Mouse (Mus musculus) testis, postnatal 10 days (tissue): Measurements from ENCODE around the gene Smtnl2.

Source experiments
- DNase-seq: peaks from one replicate; pipeline ENCODE4 v3.0.0; 2021; ENCODE audit warnings: low spot score

Gene Smtnl2

DNA sequence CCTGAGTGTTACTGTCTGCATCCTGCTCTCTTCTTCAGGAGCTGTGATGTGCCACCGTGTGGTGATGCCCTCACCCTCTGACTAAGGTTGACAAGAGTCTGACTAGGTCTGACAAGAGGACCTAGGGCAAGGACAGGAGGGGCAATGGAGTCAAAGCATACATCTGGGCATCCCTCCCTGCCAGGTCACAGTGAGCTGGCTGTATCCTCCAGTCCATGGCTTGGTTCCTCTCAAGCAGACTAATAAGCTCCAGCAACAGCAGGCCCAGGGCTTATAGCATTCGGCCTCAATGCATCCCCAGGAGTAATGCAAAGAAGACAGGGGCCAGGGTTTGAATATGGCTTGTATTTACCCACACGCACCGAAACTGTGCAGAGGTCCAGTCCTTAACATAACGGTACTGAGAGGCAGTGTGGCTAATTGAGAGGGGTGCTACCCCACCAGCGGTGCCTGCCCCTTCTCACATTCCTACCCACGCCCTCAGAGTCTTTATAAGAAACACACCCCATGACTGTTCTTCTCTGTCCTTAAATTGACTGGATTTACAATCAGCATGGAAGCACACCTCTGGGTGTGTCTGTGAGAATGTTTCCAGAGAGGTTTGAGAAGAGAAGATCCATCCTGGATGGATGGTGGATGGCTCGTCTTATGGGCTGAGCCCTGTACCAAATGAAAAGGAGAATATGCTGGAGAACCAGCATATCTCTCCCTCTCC is 13.5 kb downstream of the Smtnl2 start:
- no peak for DNase-seq

DNA sequence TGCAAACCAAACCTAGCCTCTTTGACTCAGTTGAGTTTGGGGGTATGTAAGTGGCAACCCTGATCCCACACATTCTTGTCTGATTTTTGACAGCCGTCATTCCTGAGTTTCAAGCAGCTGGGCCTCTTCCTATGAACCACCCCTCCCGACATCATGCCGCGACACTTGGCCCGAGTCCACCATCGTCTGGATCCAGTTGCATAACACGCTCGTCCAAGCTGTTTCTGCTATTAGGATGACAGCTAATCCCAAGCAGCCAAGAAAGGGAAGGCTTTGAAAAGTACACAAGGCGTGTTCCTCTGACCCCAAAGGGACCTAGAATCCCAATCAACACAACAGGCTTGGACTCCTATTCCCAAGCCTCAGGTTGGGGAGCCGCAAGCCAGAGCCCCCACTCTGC is 14.4 kb downstream of the Smtnl2 start:
- peak; percentile 78 for DNase-seq

GRCm38 (mm10) chr11:72396621-72397020 is 14.9 kb downstream of the Smtnl2 start:
- DNase-seq = peak; percentile 61

- DNase-seq = peak; percentile 43
Observed at GRCm38 (mm10) chr11:72395652-72396051, 15.9 kb downstream of the Smtnl2 start.

GRCm38 (mm10) chr11:72394694-72395093 is 16.8 kb downstream of the Smtnl2 start:
- DNase-seq = no peak

DNA sequence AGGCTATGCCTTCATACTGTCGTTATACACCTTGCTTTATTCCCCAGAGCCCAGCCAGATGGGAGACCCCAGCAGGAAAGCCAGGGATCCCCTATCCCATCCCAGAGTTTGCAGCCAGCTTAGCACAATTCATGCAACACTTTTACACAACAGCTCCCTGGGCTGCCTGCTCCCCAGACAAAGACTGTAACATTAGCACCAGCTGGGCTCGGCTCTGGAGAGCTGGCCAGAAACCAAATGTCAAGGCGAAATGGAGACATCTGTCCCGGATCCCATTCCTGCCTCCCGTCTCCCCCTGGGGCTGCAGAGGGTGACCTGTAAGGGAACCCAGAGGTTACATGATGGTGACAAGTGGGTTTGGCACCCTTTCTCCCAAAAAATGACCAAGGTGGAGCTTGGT is 17.8 kb downstream of the Smtnl2 start:
- no peak for DNase-seq

- no peak for DNase-seq
Observed at GRCm38 (mm10) chr11:72393243-72393642, 18.3 kb downstream of the Smtnl2 start.

- no peak for DNase-seq
Observed at GRCm38 (mm10) chr11:72391181-72391580, 20.3 kb downstream of the Smtnl2 start.

DNA sequence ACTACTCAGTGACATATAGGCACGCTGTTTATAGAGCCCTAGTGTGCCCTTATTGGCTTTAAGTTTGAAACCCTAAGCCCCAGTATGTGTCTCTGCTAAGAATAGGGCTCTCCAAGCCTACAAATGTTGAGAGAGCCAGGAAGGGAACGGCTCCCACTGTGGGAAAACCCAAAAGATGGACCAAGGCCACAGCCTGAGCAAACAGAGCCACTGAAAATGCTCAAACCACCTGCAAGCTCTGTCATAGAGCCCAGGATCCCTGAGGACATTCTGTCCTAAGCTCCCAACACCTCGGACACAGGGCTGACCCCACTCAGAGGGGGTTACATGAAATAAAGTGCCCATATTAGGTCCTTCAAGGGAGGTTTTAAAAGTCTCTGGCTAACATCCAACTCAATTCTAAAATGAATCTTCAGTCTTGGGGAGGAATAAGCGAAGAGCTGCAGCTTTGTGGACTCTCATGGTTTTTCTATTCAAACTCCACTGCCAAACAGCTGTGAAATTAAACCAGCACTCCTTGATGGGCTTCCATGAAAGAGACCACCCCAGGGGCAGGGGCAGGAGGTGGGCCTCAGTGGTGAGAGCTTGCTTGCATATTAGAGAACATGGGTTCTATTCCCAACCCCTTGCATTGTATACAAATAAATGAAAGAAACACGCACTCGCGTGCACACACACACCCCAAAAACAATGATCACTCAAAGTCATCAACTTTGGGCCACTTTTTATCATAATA is 21.9 kb downstream of the Smtnl2 start:
- DNase-seq = no peak

- no peak for DNase-seq
Observed at GRCm38 (mm10) chr11:72388113-72388529, 23.4 kb downstream of the Smtnl2 start.

DNA sequence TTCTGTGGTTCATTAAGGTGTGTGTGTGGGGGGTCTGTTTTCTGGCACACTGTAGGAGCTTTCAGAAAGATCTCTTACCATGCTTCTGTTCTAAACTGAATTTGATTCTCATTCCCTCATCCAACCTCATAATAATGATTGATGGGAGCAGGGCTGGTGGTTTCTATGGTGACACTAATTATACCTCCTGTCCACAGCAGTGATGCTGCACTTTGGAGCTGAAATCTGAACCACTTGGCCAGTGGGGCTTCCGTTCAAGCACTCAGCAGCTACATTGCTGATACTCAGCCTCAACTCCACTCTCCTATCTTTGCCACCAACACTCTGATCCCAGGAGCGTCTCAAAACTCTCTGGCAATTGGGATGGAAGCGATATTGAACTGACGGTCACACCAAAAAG is 32.2 kb downstream of the Smtnl2 start:
- DNase-seq = no peak

GRCm38 (mm10) chr11:72378222-72378621 is 33.3 kb downstream of the Smtnl2 start:
- no peak for DNase-seq

DNA sequence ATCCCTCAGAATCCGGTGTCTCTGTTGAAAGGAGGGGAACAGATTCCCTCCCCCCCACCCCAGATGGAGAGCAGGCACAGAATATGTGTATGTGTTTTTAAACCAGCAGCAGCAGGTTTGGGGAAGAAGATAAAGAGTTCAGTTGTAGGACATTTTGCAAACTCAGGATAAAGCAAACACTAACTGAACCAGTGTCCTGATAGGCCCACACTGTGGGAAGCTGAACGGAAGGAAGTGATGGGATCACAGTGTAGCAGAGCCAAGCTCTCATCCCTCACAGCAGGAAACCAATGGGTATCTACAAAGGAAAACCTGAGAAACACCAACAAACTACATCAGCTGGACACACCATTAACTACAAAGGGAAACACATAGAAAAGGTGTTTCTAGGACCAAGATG is 35.0 kb downstream of the Smtnl2 start:
- DNase-seq = no peak

- no peak for DNase-seq
Observed at GRCm38 (mm10) chr11:72369904-72370672, 41.4 kb downstream of the Smtnl2 start.

GRCm38 (mm10) chr11:72367934-72368674 is 43.4 kb downstream of the Smtnl2 start:
- no peak for DNase-seq

DNA sequence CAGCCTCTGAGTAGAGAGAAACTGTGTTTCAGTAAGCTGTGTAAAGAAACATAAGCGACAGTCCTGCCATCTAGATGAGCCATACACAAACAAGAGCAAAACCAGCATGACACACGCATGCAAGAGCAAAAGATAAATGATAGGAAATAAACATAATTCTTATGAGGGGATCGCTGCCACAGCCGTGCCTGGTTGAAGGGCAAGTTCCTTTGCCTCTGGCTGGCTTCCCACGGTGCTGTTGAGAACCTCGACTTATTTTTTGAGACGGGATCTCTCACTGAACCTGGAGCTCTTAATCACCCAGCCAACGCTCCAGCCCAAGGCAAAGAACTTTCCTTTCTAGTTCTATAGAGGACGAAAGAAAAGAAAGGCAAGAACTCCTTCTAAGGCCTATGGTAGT is 45.4 kb downstream of the Smtnl2 start:
- no peak for DNase-seq

GRCm38 (mm10) chr11:72364526-72364925 is 47.0 kb downstream of the Smtnl2 start:
- no peak for DNase-seq

DNA sequence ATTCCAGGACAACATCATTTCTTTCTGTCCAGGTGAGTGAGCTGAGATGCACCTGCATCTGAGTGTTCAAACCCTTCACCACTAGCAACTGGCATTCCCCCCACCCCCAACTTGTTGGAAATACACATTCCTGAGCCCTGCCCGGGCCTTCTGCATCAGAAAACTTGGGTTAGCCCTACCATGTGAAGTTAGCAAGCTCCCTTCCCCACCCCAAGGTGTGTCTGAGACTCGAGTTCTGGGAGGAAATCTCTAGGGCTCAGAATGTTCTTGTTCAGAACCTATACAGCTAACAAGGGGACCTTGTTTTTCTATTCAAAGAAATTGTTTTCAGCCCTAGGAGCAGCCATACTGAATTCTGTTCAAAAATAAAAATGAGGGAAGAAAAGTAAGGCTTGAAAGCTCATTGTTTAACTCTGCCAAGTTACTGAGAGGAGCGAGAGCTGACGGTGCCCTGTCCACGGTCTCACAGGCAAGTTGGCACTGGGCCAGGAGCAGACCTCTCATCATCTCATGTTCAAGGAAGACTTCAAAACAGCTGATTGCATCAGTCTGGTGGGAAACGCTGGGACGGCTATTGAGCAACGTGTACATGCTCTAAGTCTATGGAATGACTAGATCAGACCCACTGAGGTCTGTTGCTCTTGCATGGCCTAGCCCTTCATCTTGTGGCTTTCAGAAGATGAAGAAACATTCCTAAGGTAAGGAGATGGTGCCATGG is 47.8 kb downstream of the Smtnl2 start:
- DNase-seq = no peak

DNA sequence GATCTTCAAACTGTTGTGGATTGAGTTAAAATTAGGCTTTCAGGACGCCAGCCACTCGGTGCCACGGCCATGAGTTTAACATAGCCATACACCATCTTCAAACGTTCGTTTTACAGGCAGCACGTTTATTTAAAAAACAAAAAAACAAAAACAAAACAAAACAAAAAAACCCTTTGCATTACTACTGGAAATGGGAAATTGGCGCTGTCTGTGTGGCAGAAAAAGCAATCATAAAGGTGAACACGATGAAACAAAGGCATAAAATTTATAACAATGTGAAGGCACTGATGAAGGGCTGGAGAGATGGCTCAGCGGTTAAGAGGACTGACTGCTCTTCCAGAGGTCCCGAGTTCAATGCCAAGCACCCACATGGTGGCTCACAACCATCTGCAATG is 49.2 kb downstream of the Smtnl2 start, which contains the start of gene Tekt1:
Gene Tekt1, minus strand, starts transcription at position 96 of the 395 bp plus-strand sequence.
- DNase-seq = no peak

GRCm38 (mm10) chr11:72361385-72362346 is 49.8 kb downstream of the Smtnl2 start:
- DNase-seq = peak; percentile 81
